Mouse (Mus musculus) CH12.LX (cell line): ENCODE results near the gene Gimap9. TPM values are rescaled to one million over a fixed set of nuclear protein-coding genes. Genes with fewer than 3 reads are reported as not detected.
A peak's percentile ranks its signal among the peaks of the same experiment; 100 is the strongest.

Source experiments
- DNase-seq: peaks from one replicate; pipeline ENCODE4 v3.0.0-alpha.2; 2013; ENCODE audit errors: extremely low read depth
- H3K27ac ChIP-seq: 2 replicates; pipeline ENCODE4 v1.5.1; 2012; ENCODE audit warnings: low read depth, mild to moderate bottlenecking, control low read depth, moderate library complexity; ENCODE audit not compliant: insufficient read depth
- H3K27me3 ChIP-seq: replicated peaks from 2 replicates; pipeline ENCODE3; 2012; ENCODE audit warnings: inconsistent platforms
- H3K36me3 ChIP-seq, 2 experiments: replicated peaks in 1 of 2; 2 replicates each; pipeline versions ENCODE3 to v1.6.1; 2012; ENCODE audit warnings: inconsistent platforms in 1 of 2, low read length in 1 of 2, mild to moderate bottlenecking in 1 of 2, mixed read lengths in 1 of 2, moderate library complexity in 1 of 2; ENCODE audit not compliant: control insufficient read depth in 1 of 2, insufficient read depth in 1 of 2
- H3K4me1 ChIP-seq, 2 experiments: 2 replicates each; pipeline ENCODE4 v1.6.1; 2012; ENCODE audit warnings: inconsistent platforms in 1 of 2, moderate library complexity in 1 of 2; ENCODE audit not compliant: insufficient read depth in 2 of 2, control insufficient read depth in 1 of 2
- H3K4me2 ChIP-seq: 2 replicates; pipeline ENCODE4 v1.6.1; 2012; ENCODE audit warnings: low read depth, mild to moderate bottlenecking, control low read depth; ENCODE audit not compliant: poor library complexity, insufficient read depth, severe bottlenecking
- H3K4me3 ChIP-seq, 3 experiments: fragments of 150-350 bp in 1 of 3; sonication (generic) in 1 of 3; replicated peaks in 1 of 3; 2 replicates each; pipeline versions ENCODE3 to v1.5.1; 2011 to 2012; ENCODE audit warnings: low read depth in 2 of 3, low read length in 2 of 3, mild to moderate bottlenecking in 2 of 3, moderate library complexity in 2 of 3, control low read depth in 1 of 3, improper control_type of control experiment in 1 of 3, inconsistent platforms in 1 of 3, mixed read lengths in 1 of 3; ENCODE audit not compliant: poor library complexity in 1 of 3
- H3K79me2 ChIP-seq: replicated peaks from 2 replicates; pipeline ENCODE4 v1.6.1; 2012; ENCODE audit warnings: mild to moderate bottlenecking, moderate library complexity; ENCODE audit not compliant: control insufficient read depth, poor library complexity, insufficient read depth, severe bottlenecking; ENCODE audit errors: extremely low read depth
- H3K9ac ChIP-seq: 2 replicates; pipeline ENCODE4 v1.6.1; 2012; ENCODE audit warnings: low read depth, mild to moderate bottlenecking, control low read depth, moderate library complexity; ENCODE audit not compliant: insufficient read depth
- H3K9me3 ChIP-seq: replicated peaks from 2 replicates; pipeline ENCODE3; 2012; ENCODE audit warnings: low read length, inconsistent platforms, mixed read lengths
- BHLHE40 ChIP-seq: IDR thresholded peaks from 2 replicates; pipeline ENCODE4 v1.6.1; 2011; ENCODE audit warnings: mild to moderate bottlenecking, low read depth, low read length, improper control_type of control experiment
- CHD1 ChIP-seq: IDR thresholded peaks from 2 replicates; pipeline ENCODE4 v1.6.1; 2012; ENCODE audit warnings: low read depth, low read length, improper control_type of control experiment, inconsistent platforms
- E2F4 ChIP-seq: IDR thresholded peaks from 2 replicates; pipeline ENCODE4 v1.6.1; 2011; ENCODE audit warnings: low read depth, low read length, improper control_type of control experiment; ENCODE audit not compliant: insufficient replicate concordance
- ELF1 ChIP-seq: IDR thresholded peaks from 2 replicates; pipeline ENCODE4 v1.6.1; 2014; ENCODE audit warnings: low read depth, mild to moderate bottlenecking, inconsistent platforms, low read length, improper control_type of control experiment
- GABPA ChIP-seq: IDR thresholded peaks from 2 replicates; pipeline ENCODE4 v1.6.1; 2012; ENCODE audit warnings: low read depth, low read length, improper control_type of control experiment, inconsistent platforms; ENCODE audit not compliant: insufficient replicate concordance
- MAFK ChIP-seq: IDR thresholded peaks from 2 replicates; pipeline ENCODE4 v1.6.1; 2011; ENCODE audit warnings: low read length, improper control_type of control experiment; ENCODE audit not compliant: insufficient replicate concordance
- MEF2A ChIP-seq: IDR thresholded peaks from 2 replicates; pipeline ENCODE4 v1.6.1; 2014; ENCODE audit warnings: low read depth, mild to moderate bottlenecking, inconsistent platforms, low read length, improper control_type of control experiment, borderline replicate concordance
- SIN3A ChIP-seq: IDR thresholded peaks from 2 replicates; pipeline ENCODE4 v1.6.1; 2012; ENCODE audit warnings: low read length, improper control_type of control experiment, inconsistent platforms
- SMC3 ChIP-seq: IDR thresholded peaks from 2 replicates; pipeline ENCODE4 v1.6.1; 2011; ENCODE audit warnings: low read depth, low read length, improper control_type of control experiment
- TBP ChIP-seq: conservative IDR thresholded peaks from 2 replicates; pipeline ENCODE4 v1.6.1; 2011; ENCODE audit warnings: low read depth, low read length, improper control_type of control experiment
- USF1 ChIP-seq: IDR thresholded peaks from 2 replicates; pipeline ENCODE4 v1.6.1; 2014; ENCODE audit warnings: low read depth, mild to moderate bottlenecking, inconsistent platforms, low read length, improper control_type of control experiment
- USF2 ChIP-seq: conservative IDR thresholded peaks from 2 replicates; pipeline ENCODE4 v1.6.1; 2011; ENCODE audit warnings: low read depth, low read length, improper control_type of control experiment
- ZNF384 ChIP-seq: IDR thresholded peaks from 2 replicates; pipeline ENCODE4 v1.6.1; 2012; ENCODE audit warnings: low read depth, low read length, improper control_type of control experiment, inconsistent platforms
- dilution Hi-C: fragments of 300-500 bp; cut with MboI; formaldehyde crosslinking; loops from 2 replicates; pipeline ENCODE4 v1.14.3; 2020; ENCODE audit warnings: low sequenced_read_pairs; ENCODE audit not compliant: extremely low pct_unique_long_range_greater_than_20kb, extremely low pct_ligation_motif_present
- in situ Hi-C: fragments of 300-500 bp; cut with MboI; formaldehyde crosslinking; loops from 3 replicates; pipeline ENCODE4 v1.14.3; 2019; ENCODE audit warnings: low sequenced_read_pairs, low pct_ligation_motif_present, low pct_unique_long_range_greater_than_20kb, mixed read lengths
- polyA plus RNA-seq: library from polyadenylated mRNA; unstranded; fragments of >175 nt; gene quantifications from 2 replicates; pipeline ENCODE4 v1.2.1, GENCODE M21; 2012; ENCODE audit warnings: low read depth; ENCODE audit not compliant: insufficient read length
- total RNA-seq, 2 experiments: library from RNA; depleted of rRNA; stranded (reverse); fragments of 300-350 nt in 1 of 2; fragments of >200 nt in 1 of 2; gene quantifications; 2 replicates each; pipeline ENCODE4 v1.2.3; 2012 to 2014

The Gimap9 gene
- total and polyA plus RNA-seq, 3 experiments = 31.0 to 75.1 (median 46.1) TPM

DNA sequence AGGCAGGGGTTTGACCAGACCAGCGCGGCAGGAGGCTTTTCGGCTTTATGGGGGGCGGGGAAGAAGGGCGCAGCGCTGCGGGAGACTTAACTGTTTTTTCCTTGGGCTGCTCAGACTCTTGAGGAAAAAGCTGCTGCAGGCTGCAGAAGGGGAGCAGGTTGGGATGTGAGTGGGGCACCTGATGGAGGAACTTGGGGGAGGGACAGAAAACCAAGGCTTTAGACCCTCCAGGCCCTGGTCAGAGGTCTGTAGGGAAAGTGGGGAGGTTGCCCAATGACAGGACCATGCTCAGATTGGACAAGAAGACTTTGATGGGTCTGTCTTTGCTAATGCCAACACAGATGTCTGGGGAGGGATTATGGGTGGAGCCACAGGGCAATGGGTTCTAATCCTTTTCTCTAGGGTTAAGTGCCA lies 48.4 kb upstream of the Gimap9 start:
- in situ Hi-C loops = loop anchor here (5.0 to 25.0 kb wide), 2 partner anchors 70 to 335 kb away; partner anchors contain the start of gene Doxl2
- Histone ChIP-seq H3K4me3 (peak overlapping the region; percentile 55 to 65 (median 61)), H3K79me2 (no peaks in the 10 kb centered on the region; the same call in 1 of the 2 replicates), H3K27ac (no peak overlapping the region), H3K9me3 (no peaks in the 10 kb centered on the region), H3K4me2 (peak overlapping the region; percentile 61; the same call in 1 of the 2 replicates), H3K9ac (peak overlapping the region; percentile 62), H3K36me3 (peaks cover 7 to 51% of the 10 kb centered on the region in 2 experiments), H3K4me1 (peaks cover 10 to 28% of the 10 kb centered on the region in 2 experiments; a peak in 2 of 4 replicates), H3K27me3 (no peaks in the 10 kb centered on the region)
- dilution Hi-C loops = loop anchor here (25.0 kb wide), 1 partner anchor 135 kb away; the partner anchor contains the start of gene Gimap3
- TF ChIP-seq USF1 = no peak
- DNase-seq = peak; percentile 8

DNA sequence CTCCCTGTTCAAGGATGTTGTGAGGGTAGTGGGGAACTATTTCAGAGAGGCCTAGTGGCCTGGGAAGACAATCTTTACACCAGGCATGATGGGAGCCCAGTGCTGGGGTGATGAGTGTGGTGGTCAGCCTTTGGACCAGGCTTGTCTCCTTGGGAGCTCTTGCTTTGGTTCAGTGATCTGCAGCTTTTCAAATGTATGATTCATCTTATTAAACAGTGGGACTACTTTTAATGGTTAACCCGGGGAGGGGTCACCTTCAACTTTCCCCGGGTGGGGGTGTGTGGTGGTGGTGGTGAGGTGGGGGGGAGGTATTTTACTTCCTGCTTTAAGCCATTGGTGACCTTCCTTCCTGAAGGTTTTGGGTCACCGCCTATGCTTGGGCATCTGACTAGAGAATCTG lies 47.6 kb upstream of the Gimap9 start:
- Histone ChIP-seq H3K36me3 (peaks cover 7 to 60% of the 10 kb centered on the region in 2 experiments), H3K27me3 (no peaks in the 10 kb centered on the region), H3K4me1 (peaks cover 7 to 25% of the 10 kb centered on the region in 2 experiments; a peak in 2 of 4 replicates), H3K4me3 (no peak overlapping the region), H3K9ac (peak overlapping the region; percentile 22; the same call in 1 of the 2 replicates), H3K27ac (no peak overlapping the region), H3K79me2 (no peaks in the 10 kb centered on the region; the same call in 1 of the 2 replicates)
- in situ Hi-C loops = loop anchor here (5.0 to 25.0 kb wide), 2 partner anchors 71 to 334 kb away; partner anchors contain the start of gene Doxl2
- no peak for TF ChIP-seq MEF2A
- TF ChIP-seq USF1 = no peak
- no peak for TF ChIP-seq TBP
- TF ChIP-seq E2F4 = no peak
- no peak for TF ChIP-seq GABPA
- TF ChIP-seq MAFK = no peak
- no peak for TF ChIP-seq SMC3
- no peak for TF ChIP-seq BHLHE40
- TF ChIP-seq ZNF384 = no peak
- TF ChIP-seq CHD1 = no peak
- no peak for TF ChIP-seq ELF1
- no peak for TF ChIP-seq USF2
- TF ChIP-seq SIN3A = no peak
- TF ChIP-seq, all 38 proteins: peak for 0
- dilution Hi-C loops = loop anchor here (25.0 kb wide), 1 partner anchor 134 kb away; the partner anchor contains the start of gene Gimap3
- Histone ChIP-seq H3K9me3 (no peaks in the 10 kb centered on the region), H3K4me2 (peak overlapping the region; percentile 61)
- DNase-seq = no peak
